Mouse (Mus musculus) hindbrain, postnatal 0 days (tissue): ENCODE measurements around the gene Ddhd1. TPM values are rescaled to one million over a fixed set of nuclear protein-coding genes. Genes with fewer than 3 reads are reported as not detected.
A peak's percentile ranks its signal among the peaks of the same experiment; 100 is the strongest.

Experiments
- ATAC-seq: fragments of 200-750 bp; cut with Nextera tagmentation; 2 replicates; pipeline ENCODE4 v1.8.0; 2017; ENCODE audit warnings: mild to moderate bottlenecking, moderate TSS enrichment, moderate library complexity
- DNase-seq: peaks from one replicate; pipeline ENCODE4 v3.0.0-alpha.2; 2015; ENCODE audit warnings: low spot score
- H3K27ac ChIP-seq: fragments of 300-500 bp; sonication (generic); 2 replicates; pipeline ENCODE4 v1.5.1; 2014; ENCODE audit warnings: mild to moderate bottlenecking
- H3K27me3 ChIP-seq: fragments of 300-500 bp; sonication (generic); 2 replicates; pipeline ENCODE4 v1.6.1; 2014; ENCODE audit warnings: low read length, mixed read lengths; ENCODE audit not compliant: insufficient read depth
- H3K36me3 ChIP-seq: fragments of 300-500 bp; sonication (generic); 2 replicates; pipeline ENCODE4 v1.6.1; 2014; ENCODE audit warnings: low read length, mixed read lengths; ENCODE audit not compliant: insufficient read depth
- H3K4me1 ChIP-seq: fragments of 300-500 bp; sonication (generic); 2 replicates; pipeline ENCODE4 v1.6.1; 2014; ENCODE audit warnings: antibody characterized with exemption, low read length, mixed read lengths; ENCODE audit not compliant: insufficient read depth
- H3K4me2 ChIP-seq: fragments of 300-500 bp; sonication (generic); 2 replicates; pipeline ENCODE4 v1.6.1; 2014; ENCODE audit warnings: low read depth, mild to moderate bottlenecking, low read length, moderate library complexity, mixed read lengths
- H3K4me3 ChIP-seq: fragments of 300-500 bp; sonication (generic); 2 replicates; pipeline ENCODE4 v1.5.1; 2014; ENCODE audit warnings: low read length
- H3K9ac ChIP-seq: fragments of 300-500 bp; sonication (generic); replicated peaks from 2 replicates; pipeline ENCODE4 v1.6.1; 2014; ENCODE audit warnings: mild to moderate bottlenecking, low read length, moderate library complexity, mixed read lengths
- H3K9me3 ChIP-seq: fragments of 300-500 bp; sonication (generic); 2 replicates; pipeline ENCODE4 v1.6.1; 2016; ENCODE audit warnings: low read length, mixed read lengths
- CTCF ChIP-seq: IDR thresholded peaks from 2 replicates; pipeline ENCODE4 v1.5.1; 2016; ENCODE audit warnings: antibody characterized with exemption, control low read depth, low read depth
- WGBS: fragments of 180-500 bp; shearing (Covaris S2); extraction: QIAGEN DNeasy Blood & Tissue Kit; methylation state at CpG from one replicate; pipeline ENCODE4 v1.1.7; 2014; 5-methylcytosine and 5-hydroxymethylcytosine counted together
- polyA plus RNA-seq: library from polyadenylated mRNA; unstranded; fragments of >200 nt; fragmentation: Nextera tagmentation; extraction: Ambion mirVana; gene quantifications from 2 replicates; pipeline ENCODE4 v1.2.1, GENCODE M21; 2015
- total RNA-seq: library from RNA; depleted of rRNA; stranded (reverse); fragments of >200 nt; gene quantifications from 2 replicates; pipeline ENCODE4 v1.2.3, GENCODE M21; 2014

Ddhd1 gene
- total and polyA plus RNA-seq, 2 experiments from 2014 or later, result 15.0 to 64.2 TPM

GRCm38 (mm10) chr14:45647175-45647574, 10.8 kb downstream of the Ddhd1 start:
- no peak overlapping the region for H3K9ac ChIP-seq
- H3K4me1 ChIP-seq, result peaks cover 17% of the 10 kb centered on the region
- no peak for TF ChIP-seq CTCF
- H3K4me3 ChIP-seq, result no peak overlapping the region
- DNase-seq (no peak), ATAC-seq (no peak)
- no peaks in the 10 kb centered on the region for H3K9me3 ChIP-seq
- H3K27me3 ChIP-seq, result no peaks in the 10 kb centered on the region
- H3K27ac ChIP-seq, result no peak overlapping the region
- 82% methylated on average over 7 of the region's 7 CpGs for WGBS
- H3K4me2 ChIP-seq, result no peak overlapping the region
- H3K36me3 ChIP-seq, result no peaks in the 10 kb centered on the region

- no peak for DNase-seq
- Histone ChIP-seq H3K4me2 (peak overlapping the region; percentile 42; the same call in 1 of the 2 replicates), H3K9me3 (no peaks in the 10 kb centered on the region), H3K27me3 (no peaks in the 10 kb centered on the region), H3K4me3 (no peak overlapping the region), H3K36me3 (no peaks in the 10 kb centered on the region), H3K27ac (peak overlapping the region; percentile 80), H3K9ac (no peak overlapping the region), H3K4me1 (peaks cover 11% of the 10 kb centered on the region)
- ATAC-seq, result no peak
- WGBS, result 29% methylated on average over 1 of the region's 1 CpGs
- no peak for TF ChIP-seq CTCF
These were observed 13.2 kb downstream of the Ddhd1 start for GRCm38 (mm10) chr14:45644786-45645185.

- H3K4me3 ChIP-seq, result peak overlapping the region; percentile 8; the same call in 1 of the 2 replicates
- 0 out of 2 replicates have a peak, but pooled peaks have one; percentile 33 for ATAC-seq
- DNase-seq, result peak; percentile 47
- peaks cover 6% of the 10 kb centered on the region for H3K4me1 ChIP-seq
- H3K27ac ChIP-seq, result peak overlapping the region; percentile 80
- no peak for TF ChIP-seq CTCF
- no peaks in the 10 kb centered on the region for H3K27me3 ChIP-seq
- peak overlapping the region; percentile 28; the same call in 1 of the 2 replicates for H3K9ac ChIP-seq
- H3K36me3 ChIP-seq, result no peaks in the 10 kb centered on the region
- 30% methylated on average over 7 of the region's 7 CpGs for WGBS
- peak overlapping the region; percentile 42 for H3K4me2 ChIP-seq
- no peaks in the 10 kb centered on the region for H3K9me3 ChIP-seq
These were observed 13.7 kb downstream of the Ddhd1 start for GRCm38 (mm10) chr14:45644202-45644601.

GRCm38 (mm10) chr14:45643461-45643860, 14.5 kb downstream of the Ddhd1 start:
- WGBS, result 16% methylated on average over 3 of the region's 3 CpGs
- no peaks in the 10 kb centered on the region for H3K27me3 ChIP-seq
- H3K9me3 ChIP-seq, result no peaks in the 10 kb centered on the region
- H3K4me3 ChIP-seq, result peak overlapping the region; percentile 8; the same call in 1 of the 2 replicates
- no peak for TF ChIP-seq CTCF
- ATAC-seq, result peak; percentile 75
- H3K4me2 ChIP-seq, result peak overlapping the region; percentile 42
- peak overlapping the region; percentile 28; the same call in 1 of the 2 replicates for H3K9ac ChIP-seq
- H3K4me1 ChIP-seq, result peaks cover 6% of the 10 kb centered on the region
- peak overlapping the region; percentile 80 for H3K27ac ChIP-seq
- DNase-seq, result peak; percentile 72
- no peaks in the 10 kb centered on the region for H3K36me3 ChIP-seq

GRCm38 (mm10) chr14:45642795-45643194, 15.1 kb downstream of the Ddhd1 start:
- Histone ChIP-seq H3K9ac (no peak overlapping the region), H3K9me3 (no peaks in the 10 kb centered on the region)

GRCm38 (mm10) chr14:45642217-45642616, 15.7 kb downstream of the Ddhd1 start:
- no peak for TF ChIP-seq CTCF
- Histone ChIP-seq H3K9ac (no peak overlapping the region), H3K4me1 (peaks cover 3% of the 10 kb centered on the region), H3K9me3 (no peaks in the 10 kb centered on the region), H3K36me3 (no peaks in the 10 kb centered on the region), H3K27me3 (no peaks in the 10 kb centered on the region), H3K4me2 (no peak overlapping the region), H3K27ac (peak overlapping the region; percentile 67; the same call in 1 of the 2 replicates), H3K4me3 (no peak overlapping the region)
- ATAC-seq, result no peak
- 61% methylated on average over 9 of the region's 9 CpGs for WGBS
- no peak for DNase-seq

More at GRCm38 (mm10) chr14:45642795-45643194, 15.1 kb downstream of the Ddhd1 start:
- no peaks in the 10 kb centered on the region for H3K27me3 ChIP-seq
- H3K36me3 ChIP-seq, result no peaks in the 10 kb centered on the region
- no peak overlapping the region for H3K4me2 ChIP-seq
- TF ChIP-seq CTCF, result no peak
- H3K4me3 ChIP-seq, result no peak overlapping the region
- 54% methylated on average over 5 of the region's 5 CpGs for WGBS
- DNase-seq (no peak), ATAC-seq (no peak)
- H3K27ac ChIP-seq, result no peak overlapping the region
- peaks cover 6% of the 10 kb centered on the region for H3K4me1 ChIP-seq

GRCm38 (mm10) chr14:45638717-45639116, 19.2 kb downstream of the Ddhd1 start:
- WGBS, result 70% methylated on average over 5 of the region's 5 CpGs

More at GRCm38 (mm10) chr14:45638717-45639116, 19.2 kb downstream of the Ddhd1 start:
- Histone ChIP-seq H3K9ac (no peak overlapping the region), H3K9me3 (no peaks in the 10 kb centered on the region), H3K27me3 (no peaks in the 10 kb centered on the region), H3K36me3 (no peaks in the 10 kb centered on the region), H3K4me2 (no peak overlapping the region), H3K4me1 (no peaks in the 10 kb centered on the region), H3K27ac (no peak overlapping the region), H3K4me3 (no peak overlapping the region)
- DNase-seq (no peak), ATAC-seq (no peak)
- TF ChIP-seq CTCF, result no peak
